Mouse (Mus musculus): ENCODE data around the gene Uvssa. TPM values are rescaled to one million over a fixed set of nuclear protein-coding genes. Genes with fewer than 3 reads are reported as not detected.

Gene Uvssa
- polyA plus RNA-seq, 1 experiment from 2014 or later: 6.5 TPM

- ATAC-seq (ENCODE audit: insufficient read depth, low FRiP score, low TSS enrichment) (peak; percentile 58; the same call in 1 of the 2 replicates), DNase-seq (ENCODE audit: low spot score) (peak; percentile 83)
- H3K9me3 ChIP-seq (ENCODE audit: control insufficient read depth, low read length): no peaks in the 10 kb centered on the region
- H3K36me3 ChIP-seq (ENCODE audit: control insufficient read depth, insufficient read depth, low read length): peaks cover 3% of the 10 kb centered on the region; the same call in 1 of the 2 replicates
- H3K27ac ChIP-seq (ENCODE audit: low read depth, low read length): no peak overlapping the region
- no peak overlapping the region for H3K9ac ChIP-seq (ENCODE audit: low read length)
- H3K4me3 ChIP-seq (ENCODE audit: low read depth, low read length): no peak overlapping the region
- H3K27me3 ChIP-seq (ENCODE audit: control insufficient read depth, insufficient read depth, low read length): no peaks in the 10 kb centered on the region
- no peak overlapping the region for H3K4me2 ChIP-seq (ENCODE audit: low read depth)
- 13% methylated on average over 7 of the region's 7 CpGs for WGBS
- no peaks in the 10 kb centered on the region for H3K4me1 ChIP-seq (ENCODE audit: control insufficient read depth, insufficient read depth, low read length)
Measured at GRCm38 (mm10) chr5:33393803-33394202, 15.5 kb downstream of the Uvssa start.

GRCm38 (mm10) chr5:33395693-33396092 is 17.3 kb downstream of the Uvssa start:
- ATAC-seq (ENCODE audit: insufficient read depth, low FRiP score, low TSS enrichment) (no peak), DNase-seq (ENCODE audit: low spot score) (no peak)
- Histone ChIP-seq H3K9ac (ENCODE audit: low read length) (no peak overlapping the region), H3K27ac (ENCODE audit: low read depth, low read length) (no peak overlapping the region), H3K4me1 (ENCODE audit: control insufficient read depth, insufficient read depth, low read length) (no peaks in the 10 kb centered on the region), H3K27me3 (ENCODE audit: control insufficient read depth, insufficient read depth, low read length) (no peaks in the 10 kb centered on the region), H3K4me2 (ENCODE audit: low read depth) (no peak overlapping the region), H3K4me3 (ENCODE audit: low read depth, low read length) (no peak overlapping the region), H3K9me3 (ENCODE audit: control insufficient read depth, low read length) (no peaks in the 10 kb centered on the region), H3K36me3 (ENCODE audit: control insufficient read depth, insufficient read depth, low read length) (peaks cover 3% of the 10 kb centered on the region; the same call in 1 of the 2 replicates)
- 92% methylated on average over 11 of the region's 11 CpGs for WGBS

GRCm38 (mm10) chr5:33396828-33397227 is 18.5 kb downstream of the Uvssa start:
- Histone ChIP-seq H3K36me3 (ENCODE audit: control insufficient read depth, insufficient read depth, low read length) (0 out of 2 replicates have a peak, but pooled peaks cover 3% of the 10 kb centered on the region), H3K4me1 (ENCODE audit: control insufficient read depth, insufficient read depth, low read length) (no peaks in the 10 kb centered on the region), H3K27ac (ENCODE audit: low read depth, low read length) (no peak overlapping the region), H3K4me3 (ENCODE audit: low read depth, low read length) (no peak overlapping the region), H3K9ac (ENCODE audit: low read length) (no peak overlapping the region), H3K27me3 (ENCODE audit: control insufficient read depth, insufficient read depth, low read length) (no peaks in the 10 kb centered on the region), H3K9me3 (ENCODE audit: control insufficient read depth, low read length) (no peaks in the 10 kb centered on the region), H3K4me2 (ENCODE audit: low read depth) (no peak overlapping the region)
- WGBS: 79% methylated on average over 7 of the region's 7 CpGs
- DNase-seq (ENCODE audit: low spot score) (no peak), ATAC-seq (ENCODE audit: insufficient read depth, low FRiP score, low TSS enrichment) (no peak)

- H3K4me2 ChIP-seq (ENCODE audit: low read depth): no peak overlapping the region
- WGBS: 55% methylated on average over 12 of the region's 12 CpGs
- H3K27me3 ChIP-seq (ENCODE audit: control insufficient read depth, insufficient read depth, low read length): no peaks in the 10 kb centered on the region
- H3K36me3 ChIP-seq (ENCODE audit: control insufficient read depth, insufficient read depth, low read length): no peaks in the 10 kb centered on the region
- H3K9ac ChIP-seq (ENCODE audit: low read length): no peak overlapping the region
- DNase-seq (ENCODE audit: low spot score) (no peak), ATAC-seq (ENCODE audit: insufficient read depth, low FRiP score, low TSS enrichment) (no peak; the same call in 1 of the 2 replicates)
- H3K27ac ChIP-seq (ENCODE audit: low read depth, low read length): no peak overlapping the region
- H3K4me3 ChIP-seq (ENCODE audit: low read depth, low read length): no peak overlapping the region
- no peaks in the 10 kb centered on the region for H3K9me3 ChIP-seq (ENCODE audit: control insufficient read depth, low read length)
- H3K4me1 ChIP-seq (ENCODE audit: control insufficient read depth, insufficient read depth, low read length): no peaks in the 10 kb centered on the region
Measured at GRCm38 (mm10) chr5:33400819-33401218, 22.5 kb downstream of the Uvssa start.

GRCm38 (mm10) chr5:33420313-33420712 is 42.0 kb downstream of the Uvssa start:
- H3K27ac ChIP-seq (ENCODE audit: low read depth, low read length): no peak overlapping the region
- WGBS: 65% methylated on average over 3 of the region's 3 CpGs
- H3K27me3 ChIP-seq (ENCODE audit: control insufficient read depth, insufficient read depth, low read length): 0 out of 2 replicates have a peak, but pooled peaks cover 2% of the 10 kb centered on the region
- H3K4me1 ChIP-seq (ENCODE audit: control insufficient read depth, insufficient read depth, low read length): no peaks in the 10 kb centered on the region
- no peak overlapping the region for H3K4me2 ChIP-seq (ENCODE audit: low read depth)
- H3K4me3 ChIP-seq (ENCODE audit: low read depth, low read length): no peak overlapping the region
- H3K9me3 ChIP-seq (ENCODE audit: control insufficient read depth, low read length): no peaks in the 10 kb centered on the region
- ATAC-seq (ENCODE audit: insufficient read depth, low FRiP score, low TSS enrichment) (no peak), DNase-seq (ENCODE audit: low spot score) (no peak)
- no peak overlapping the region for H3K9ac ChIP-seq (ENCODE audit: low read length)
- H3K36me3 ChIP-seq (ENCODE audit: control insufficient read depth, insufficient read depth, low read length): no peaks in the 10 kb centered on the region

- peaks cover 9% of the 10 kb centered on the region for H3K4me1 ChIP-seq (ENCODE audit: control insufficient read depth, insufficient read depth, low read length)
- peaks cover 51% of the 10 kb centered on the region for H3K27me3 ChIP-seq (ENCODE audit: control insufficient read depth, insufficient read depth, low read length)
- no peak overlapping the region for H3K4me2 ChIP-seq (ENCODE audit: low read depth)
- no peak overlapping the region for H3K4me3 ChIP-seq (ENCODE audit: low read depth, low read length)
- DNase-seq (ENCODE audit: low spot score) (no peak), ATAC-seq (ENCODE audit: insufficient read depth, low FRiP score, low TSS enrichment) (no peak)
- no peak overlapping the region for H3K9ac ChIP-seq (ENCODE audit: low read length)
- H3K27ac ChIP-seq (ENCODE audit: low read depth, low read length): no peak overlapping the region
- H3K9me3 ChIP-seq (ENCODE audit: control insufficient read depth, low read length): no peaks in the 10 kb centered on the region
- H3K36me3 ChIP-seq (ENCODE audit: control insufficient read depth, insufficient read depth, low read length): no peaks in the 10 kb centered on the region
Measured at GRCm38 (mm10) chr5:33427461-33427860, 49.1 kb downstream of the Uvssa start.

GRCm38 (mm10) chr5:33430106-33430505 is 51.8 kb downstream of the Uvssa start:
- Histone ChIP-seq H3K4me2 (ENCODE audit: low read depth) (peak overlapping the region; percentile 35; the same call in 1 of the 2 replicates), H3K36me3 (ENCODE audit: control insufficient read depth, insufficient read depth, low read length) (no peaks in the 10 kb centered on the region), H3K9me3 (ENCODE audit: control insufficient read depth, low read length) (no peaks in the 10 kb centered on the region), H3K4me1 (ENCODE audit: control insufficient read depth, insufficient read depth, low read length) (peaks cover 17% of the 10 kb centered on the region), H3K27ac (ENCODE audit: low read depth, low read length) (no peak overlapping the region), H3K4me3 (ENCODE audit: low read depth, low read length) (no peak overlapping the region), H3K9ac (ENCODE audit: low read length) (no peak overlapping the region), H3K27me3 (ENCODE audit: control insufficient read depth, insufficient read depth, low read length) (peaks cover 75% of the 10 kb centered on the region)
- ATAC-seq (ENCODE audit: insufficient read depth, low FRiP score, low TSS enrichment): no peak
- 4% methylated on average over 16 of the region's 16 CpGs for WGBS
- no peak for DNase-seq (ENCODE audit: low spot score)

GRCm38 (mm10) chr5:33430511-33431172 is 52.3 kb downstream of the Uvssa start:
- under 1% methylated on average over 58 of the region's 64 CpGs for WGBS
- Histone ChIP-seq H3K9me3 (ENCODE audit: control insufficient read depth, low read length) (no peaks in the 10 kb centered on the region), H3K4me3 (ENCODE audit: low read depth, low read length) (peak overlapping the region; percentile 22), H3K36me3 (ENCODE audit: control insufficient read depth, insufficient read depth, low read length) (no peaks in the 10 kb centered on the region), H3K27me3 (ENCODE audit: control insufficient read depth, insufficient read depth, low read length) (peaks cover 80% of the 10 kb centered on the region), H3K27ac (ENCODE audit: low read depth, low read length) (no peak overlapping the region), H3K9ac (ENCODE audit: low read length) (no peak overlapping the region), H3K4me1 (ENCODE audit: control insufficient read depth, insufficient read depth, low read length) (peaks cover 17% of the 10 kb centered on the region), H3K4me2 (ENCODE audit: low read depth) (peak overlapping the region; percentile 35)
- ATAC-seq (ENCODE audit: insufficient read depth, low FRiP score, low TSS enrichment): no peak
- peak; percentile 36 for DNase-seq (ENCODE audit: low spot score)
